Mouse (Mus musculus): ENCODE results near the gene Mrpl46. TPM values are rescaled to one million over a fixed set of nuclear protein-coding genes. Genes with fewer than 3 reads are reported as not detected.

The Mrpl46 gene
- total RNA-seq, 2 experiments from 2014 or later = 52.6 to 59.5 TPM

- DNase-seq = no peak
These were observed 14.2 kb downstream of the Mrpl46 start for GRCm38 (mm10) chr7:78769075-78769652.

DNA sequence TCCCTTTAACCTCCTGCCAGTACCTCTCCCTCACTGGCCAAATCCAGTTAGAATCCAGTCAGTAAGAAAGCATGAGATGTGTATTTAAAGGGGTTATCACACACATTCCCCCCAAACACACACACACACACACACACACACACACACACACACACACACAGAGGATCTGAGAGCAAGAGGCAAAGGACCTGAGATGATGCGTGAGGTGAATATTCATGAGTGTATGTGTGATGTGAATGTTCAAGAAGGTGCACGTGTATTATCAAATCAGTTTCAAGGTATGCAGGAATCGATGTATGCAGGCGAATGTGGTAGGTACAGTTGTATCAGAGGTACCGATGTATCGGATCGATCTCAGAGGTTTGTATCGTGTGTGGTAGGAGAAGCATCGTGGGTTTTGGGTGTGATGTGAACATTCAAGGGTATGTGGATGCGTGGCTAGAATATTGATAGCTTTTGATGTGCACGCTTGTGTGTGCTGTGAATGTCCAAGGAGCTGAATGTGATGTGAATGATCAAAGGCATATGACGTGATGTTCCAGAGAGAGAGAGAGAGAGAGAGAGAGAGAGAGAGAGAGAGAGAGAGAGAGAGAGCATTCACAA is 15.3 kb downstream of the Mrpl46 start:
- no peak for DNase-seq

- peak; percentile 36 to 56 for DNase-seq
These were observed 17.2 kb downstream of the Mrpl46 start for GRCm38 (mm10) chr7:78766019-78766683.

- no peak for DNase-seq
These were observed 18.1 kb downstream of the Mrpl46 start for GRCm38 (mm10) chr7:78765215-78765631.

DNA sequence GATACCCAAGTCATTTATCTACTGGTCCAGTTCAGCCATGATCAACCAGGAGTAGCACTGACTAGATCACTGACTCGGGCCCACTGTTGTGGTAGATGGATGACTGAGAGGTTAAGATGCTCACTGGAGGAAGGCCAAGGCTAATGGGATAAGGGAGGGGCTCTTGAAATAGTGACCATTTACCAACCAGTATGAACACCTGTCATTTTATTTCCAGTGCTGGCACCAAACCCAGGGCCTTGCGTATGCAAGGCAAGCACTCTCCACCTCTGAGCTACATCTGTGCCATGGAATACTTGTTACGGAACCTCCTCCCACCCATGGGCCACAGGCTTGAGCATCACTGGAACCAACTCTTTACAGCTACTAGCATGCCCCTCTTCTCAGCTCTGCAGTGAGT is 19.5 kb downstream of the Mrpl46 start:
- DNase-seq = no peak

GRCm38 (mm10) chr7:78754458-78755000 is 28.8 kb downstream of the Mrpl46 start:
- DNase-seq = no peak

- DNase-seq = no peak
These were observed 29.4 kb downstream of the Mrpl46 start for GRCm38 (mm10) chr7:78753752-78754457.

DNA sequence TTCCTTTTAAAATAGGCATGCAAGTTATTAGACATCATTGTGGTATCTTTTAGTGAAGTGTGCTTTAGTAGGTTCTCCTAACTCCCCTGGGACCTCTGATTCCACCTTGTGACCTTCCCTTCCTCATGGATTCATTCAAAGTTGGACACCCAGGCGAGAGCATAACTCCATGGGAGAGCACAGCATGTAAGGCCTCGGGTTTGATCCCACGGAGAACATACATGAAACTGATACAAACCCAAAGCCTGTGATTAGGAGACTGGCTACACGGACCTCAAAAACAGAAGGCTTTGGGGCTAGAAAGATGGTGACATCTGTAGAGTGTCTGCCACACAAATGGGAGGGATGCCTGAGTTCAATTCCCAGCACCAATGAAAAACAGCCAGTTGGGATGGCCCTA is 30.4 kb downstream of the Mrpl46 start:
- DNase-seq = no peak

DNA sequence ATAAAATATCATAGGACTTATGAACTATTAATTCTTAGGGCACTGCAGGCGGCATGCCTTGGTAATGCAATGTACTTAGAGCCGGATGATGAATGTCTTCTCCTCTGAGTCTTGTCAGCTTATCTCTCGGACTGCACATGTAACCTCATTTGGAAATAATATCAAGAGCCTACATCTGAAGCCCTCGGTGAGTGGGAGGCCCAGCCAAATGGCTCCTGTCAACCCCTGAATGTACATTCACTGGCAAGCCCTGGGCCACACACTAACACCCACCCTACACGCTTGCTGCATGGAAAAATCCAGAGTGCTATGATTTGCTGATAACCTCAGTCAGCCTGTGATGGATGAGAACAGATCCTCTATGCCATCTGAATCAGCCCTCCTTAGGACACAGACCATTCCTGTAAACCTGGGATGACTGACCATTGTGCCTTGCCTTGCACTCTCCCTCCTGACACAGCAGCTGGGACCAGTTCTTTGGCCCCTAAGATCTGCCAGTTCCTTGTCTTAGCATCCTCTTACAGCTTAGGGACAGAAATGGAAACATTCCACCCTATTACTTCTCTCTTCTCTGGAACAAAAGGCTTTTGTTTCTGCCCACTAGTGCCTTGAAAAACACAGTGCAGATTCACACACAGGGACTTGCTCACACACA is 39.5 kb downstream of the Mrpl46 start:
- DNase-seq = no peak

DNA sequence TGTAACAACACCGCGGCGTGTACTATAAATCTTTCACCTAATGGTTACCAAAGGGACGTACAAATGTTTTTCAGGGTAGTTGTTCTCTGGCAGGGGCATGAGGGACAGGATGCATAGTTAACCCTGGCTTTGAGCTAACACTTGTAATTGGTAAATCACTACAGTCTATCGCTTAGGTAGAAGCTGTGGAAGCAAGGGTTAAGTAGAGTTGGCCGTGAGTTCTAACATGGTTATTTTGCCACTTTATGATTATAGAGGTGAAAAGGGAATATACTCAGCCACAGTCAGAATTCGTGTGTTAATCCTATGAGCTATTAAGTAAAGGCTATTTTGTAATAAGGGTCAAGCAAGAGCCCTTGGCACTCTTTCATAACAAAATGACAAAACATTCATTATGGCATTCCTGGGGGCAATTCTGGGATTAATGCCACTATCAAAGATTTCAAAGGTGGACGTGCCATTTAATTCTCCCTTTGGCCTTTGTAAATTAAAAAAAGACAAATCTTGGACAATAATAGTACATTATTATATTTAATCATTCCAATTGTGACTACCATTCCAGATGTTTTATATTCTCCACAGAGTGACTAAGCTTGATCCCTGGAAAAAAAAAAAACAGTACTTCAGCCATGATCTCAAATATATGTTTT is 43.9 kb downstream of the Mrpl46 start:
- DNase-seq = no peak

GRCm38 (mm10) chr7:78737614-78738210 is 45.6 kb downstream of the Mrpl46 start, which contains the start of gene Ntrk3:
TSS of gene Ntrk3 (minus strand) at chr7:78738012.
- no peak for DNase-seq

- no peak for DNase-seq
These were observed 46.1 kb downstream of the Mrpl46 start for GRCm38 (mm10) chr7:78737196-78737595.

DNA sequence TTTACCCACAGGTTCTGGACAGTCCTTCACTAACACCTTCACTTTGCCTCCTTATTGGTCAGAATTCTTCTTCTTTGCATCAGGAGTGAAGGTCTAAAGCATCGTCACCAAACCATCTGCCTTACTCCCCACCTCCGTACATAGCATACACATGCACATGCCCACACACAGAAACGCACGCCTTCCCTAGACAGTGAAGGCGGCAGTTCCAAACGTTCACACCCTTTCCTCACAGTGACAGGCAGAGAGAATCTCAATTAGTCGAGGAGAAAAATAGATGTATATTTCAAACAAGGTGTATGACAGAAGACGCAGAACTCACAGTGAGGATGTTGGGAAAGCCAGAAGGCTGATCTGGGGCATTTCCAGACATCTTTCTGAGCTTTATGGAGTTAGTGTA is 51.9 kb downstream of the Mrpl46 start:
- no peak for DNase-seq

Other genes starting within 250 kb of the Mrpl46 start
- 1 to 10 TPM in 1 of 2 experiments, under 1 TPM in 1; 0.97 to 3.9 TPM for gene Ntrk3, start 45.5 kb downstream of the Mrpl46 start, total RNA-seq (2021)
- gene Mrps11, start 412 bp downstream of the Mrpl46 start, total RNA-seq (2021) = 10 to 100 TPM; 39.5 to 40.1 TPM
- gene Det1, start 63.7 kb upstream of the Mrpl46 start, total RNA-seq (2021) = 10 to 100 TPM; 13.9 to 16.5 TPM
- gene Aen, start 112.3 kb upstream of the Mrpl46 start, total RNA-seq (2021) = 10 to 100 TPM; 35.8 to 37.0 TPM
- gene Isg20, start 129.9 kb upstream of the Mrpl46 start, total RNA-seq (2021) = 1 to 10 TPM; 6.3 to 7.0 TPM